Mouse (Mus musculus): Measurements from ENCODE around the gene Phlda1.
"Not testable (repeated sequence)": the region's sequence is repeated elsewhere in the genome, so short reads cannot be mapped to it uniquely, and the experiment has no call there.

Phlda1 gene

DNA sequence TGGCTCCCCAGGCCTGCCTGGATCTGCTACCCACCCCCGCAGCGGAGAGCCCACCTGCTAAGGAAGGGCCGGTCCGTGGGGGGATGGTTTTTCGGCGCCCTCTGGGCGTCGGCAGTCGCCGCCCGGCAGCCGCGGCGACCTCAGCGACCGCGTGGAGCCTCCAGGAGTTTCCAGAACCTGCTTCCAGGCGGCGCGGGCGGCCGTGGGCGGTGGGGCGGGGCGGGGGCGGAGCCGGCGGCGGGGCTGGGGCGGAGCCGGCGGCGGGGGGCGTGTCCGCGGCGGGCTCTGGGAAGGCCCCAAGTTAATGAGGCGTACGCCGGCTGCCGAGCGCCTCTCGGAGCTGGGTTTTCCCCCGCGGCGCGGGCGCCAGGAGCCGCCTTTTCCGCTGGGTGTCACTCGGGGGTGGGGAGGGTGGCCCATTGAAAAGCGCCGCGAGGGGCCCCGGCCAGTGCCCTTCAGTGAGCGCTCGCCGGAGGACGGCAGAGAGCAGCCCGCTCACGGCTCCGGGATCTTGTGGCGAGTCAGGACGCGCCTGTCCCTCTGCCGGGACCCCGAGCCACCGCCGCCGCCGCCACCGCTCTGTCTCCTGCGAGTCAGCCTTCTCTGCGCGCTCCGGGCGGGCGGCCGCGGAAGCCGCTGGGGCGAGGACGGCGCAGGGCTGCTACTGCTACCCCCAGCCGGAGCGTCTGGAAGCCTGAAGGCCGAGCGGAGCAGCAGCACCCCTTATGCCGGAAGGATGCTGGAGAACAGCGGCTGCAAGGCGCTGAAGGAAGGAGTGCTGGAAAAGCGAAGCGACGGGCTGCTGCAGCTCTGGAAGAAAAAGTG, at the start of gene Phlda1:
Gene Phlda1, plus strand, starts transcription at position 186 of the 825 bp plus-strand sequence.
- in situ Hi-C loops (cut with MboI, MseI), result loop anchor here (5.0 kb wide), 2 partner anchors 276 to 416 kb away; no protein-coding TSS in a partner anchor

- in situ Hi-C loops (cut with MboI, MseI), result no loop called here
Measured at GRCm38 (mm10) chr10:111458088-111458487, 48.0 kb upstream of the Phlda1 start.

GRCm38 (mm10) chr10:111459040-111459439, 47.0 kb upstream of the Phlda1 start:
- in situ Hi-C loops (cut with MboI, MseI), result no loop called here

- in situ Hi-C loops (cut with MboI, MseI), result loop anchor here (10.0 kb wide), 1 partner anchor 155 kb away; no protein-coding TSS in a partner anchor
Measured at GRCm38 (mm10) chr10:111459874-111460273, 46.2 kb upstream of the Phlda1 start.

DNA sequence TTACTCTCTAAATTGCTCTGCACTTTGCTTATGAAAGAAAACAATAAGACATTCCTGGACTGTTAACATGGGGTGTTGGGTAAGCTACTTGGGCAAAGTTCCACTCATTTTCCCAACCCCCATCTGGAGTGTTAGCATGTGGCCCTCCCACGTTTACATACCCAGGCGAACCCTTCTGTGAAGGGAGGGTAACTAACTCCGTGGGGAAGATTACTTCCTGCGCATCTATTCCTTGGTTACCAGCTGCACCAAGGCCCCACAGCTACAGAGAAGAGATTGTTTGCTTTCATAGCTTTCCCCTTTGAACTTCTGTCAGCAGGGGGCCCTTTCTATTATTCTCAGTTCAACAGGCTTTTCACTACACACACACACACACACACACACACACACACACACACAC, 45.7 kb upstream of the Phlda1 start:
- in situ Hi-C loops (cut with MboI, MseI), result loop anchor here (10.0 kb wide), 1 partner anchor 156 kb away; no protein-coding TSS in a partner anchor

- in situ Hi-C loops (cut with MboI, MseI), result loop anchor here (5.0 to 10.0 kb wide), 2 partner anchors 58 to 160 kb away; no protein-coding TSS in a partner anchor
Measured at GRCm38 (mm10) chr10:111464833-111465232, 41.3 kb upstream of the Phlda1 start.

DNA sequence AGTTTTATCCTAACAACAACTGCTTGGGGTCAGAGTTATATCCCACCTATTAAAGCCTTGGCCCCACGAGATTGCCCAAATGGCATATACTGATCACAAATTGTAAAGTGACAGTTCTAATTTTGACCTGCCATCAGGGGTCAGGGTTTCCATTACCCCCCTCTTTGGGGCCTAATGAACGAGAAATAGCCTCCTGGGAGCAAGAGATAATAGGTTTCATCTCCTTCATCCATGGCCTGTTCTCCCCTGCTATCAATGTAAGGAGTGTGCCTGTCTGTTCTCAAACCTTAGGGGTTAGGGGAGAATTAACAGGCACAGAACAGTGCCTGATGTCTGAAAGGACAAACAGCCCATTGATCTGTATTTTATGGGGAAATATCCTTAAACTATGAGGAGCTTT, 40.7 kb upstream of the Phlda1 start:
- in situ Hi-C loops (cut with MboI, MseI), result loop anchor here (5.0 to 10.0 kb wide), 2 partner anchors 58 to 161 kb away; no protein-coding TSS in a partner anchor

GRCm38 (mm10) chr10:111471166-111471565, 34.9 kb upstream of the Phlda1 start:
- in situ Hi-C loops (cut with MboI, MseI), result loop anchor here (10.0 kb wide), 1 partner anchor 246 kb away; no protein-coding TSS in a partner anchor

DNA sequence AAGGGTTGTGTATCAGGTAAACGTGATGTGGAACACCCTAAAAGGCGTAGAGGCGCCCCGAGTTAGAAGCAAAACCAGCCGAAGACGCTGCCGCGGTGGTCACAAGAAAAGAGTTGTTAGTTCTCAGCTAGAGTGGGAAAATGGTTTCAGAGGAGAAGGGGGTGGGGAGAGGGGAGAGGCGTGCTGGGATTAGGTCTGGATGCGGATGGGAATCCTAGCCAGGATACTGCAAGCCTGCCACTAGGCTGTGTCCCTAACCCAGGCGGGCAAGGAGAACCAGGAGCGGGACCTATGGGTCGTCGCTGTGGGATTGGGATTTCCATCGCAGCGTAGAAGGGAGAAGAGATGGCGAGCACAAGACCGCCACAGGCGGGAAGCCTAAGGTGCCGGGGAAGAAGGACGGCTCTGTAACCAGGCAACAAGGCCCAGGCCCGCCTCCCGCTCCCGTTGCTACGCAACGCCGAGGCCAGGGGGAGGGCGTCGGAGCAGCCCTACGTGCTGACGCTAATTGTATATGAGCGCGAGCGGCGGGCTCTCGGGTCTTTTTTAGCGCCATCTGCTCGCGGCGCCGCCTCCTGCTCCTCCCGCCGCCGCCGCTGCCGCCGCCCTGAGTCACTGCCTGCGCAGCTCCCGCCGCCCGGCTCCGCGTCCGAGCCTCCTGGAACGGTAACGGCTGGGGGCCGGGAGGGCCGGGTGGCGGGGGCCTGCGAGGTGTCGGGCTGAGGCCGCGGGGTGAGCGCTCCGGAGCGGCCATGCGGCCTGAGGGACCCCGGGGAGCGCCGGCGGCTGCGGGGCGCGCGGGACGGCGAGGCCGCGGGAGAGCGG, 33.2 kb upstream of the Phlda1 start, which contains the start of gene Nap1l1:
Gene Nap1l1, plus strand, starts transcription at position 538 of the 825 bp plus-strand sequence.
- in situ Hi-C loops (cut with MboI, MseI), result loop anchor here (10.0 kb wide), 1 partner anchor 248 kb away; no protein-coding TSS in a partner anchor

DNA sequence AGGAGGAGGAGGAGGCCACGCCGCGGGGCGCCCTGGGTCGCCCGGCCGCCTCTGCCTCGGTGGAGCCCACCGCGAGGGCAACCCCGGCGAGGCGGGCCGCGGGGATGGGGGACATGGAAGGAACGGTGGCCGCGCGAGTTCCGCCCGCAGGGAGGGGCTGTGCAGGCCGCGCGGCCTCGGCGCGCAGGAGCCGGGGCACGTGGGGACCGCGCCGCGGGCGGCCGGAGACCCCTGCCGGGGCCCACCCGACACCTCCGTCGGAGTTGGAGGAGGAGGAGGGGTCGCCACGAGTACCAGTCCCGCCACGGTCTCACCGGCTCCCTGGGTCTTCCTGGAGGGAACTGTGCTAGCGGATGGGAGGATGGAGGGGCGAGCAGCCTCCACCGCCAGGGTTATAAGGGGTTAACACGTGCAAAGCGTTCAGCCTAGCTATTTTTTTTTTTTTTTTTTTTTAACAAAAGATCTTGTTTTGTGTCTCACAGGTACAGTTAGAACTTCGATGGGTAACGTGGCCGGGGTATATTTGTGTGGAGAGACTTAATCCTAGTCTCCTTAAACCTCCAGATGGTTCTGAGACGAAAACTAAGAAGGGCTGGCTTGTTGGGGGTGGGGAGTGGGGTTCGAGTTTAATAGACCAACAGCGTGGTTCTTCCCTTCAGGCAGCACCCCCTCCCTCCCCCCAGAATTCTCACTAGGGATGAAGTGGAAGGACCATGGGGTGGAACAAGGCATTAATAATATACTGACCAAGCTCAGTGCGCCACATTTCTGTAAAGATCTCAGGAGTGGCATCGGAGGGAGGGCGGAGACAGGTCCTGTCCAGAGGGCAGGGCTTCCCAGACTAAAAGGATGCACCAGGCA, 32.3 kb upstream of the Phlda1 start:
- in situ Hi-C loops (cut with MboI, MseI), result loop anchor here (10.0 kb wide), 1 partner anchor 249 kb away; no protein-coding TSS in a partner anchor

GRCm38 (mm10) chr10:111476301-111476700, 29.8 kb upstream of the Phlda1 start:
- in situ Hi-C loops (cut with MboI, MseI), result loop anchor here (10.0 kb wide), 1 partner anchor 252 kb away; no protein-coding TSS in a partner anchor

DNA sequence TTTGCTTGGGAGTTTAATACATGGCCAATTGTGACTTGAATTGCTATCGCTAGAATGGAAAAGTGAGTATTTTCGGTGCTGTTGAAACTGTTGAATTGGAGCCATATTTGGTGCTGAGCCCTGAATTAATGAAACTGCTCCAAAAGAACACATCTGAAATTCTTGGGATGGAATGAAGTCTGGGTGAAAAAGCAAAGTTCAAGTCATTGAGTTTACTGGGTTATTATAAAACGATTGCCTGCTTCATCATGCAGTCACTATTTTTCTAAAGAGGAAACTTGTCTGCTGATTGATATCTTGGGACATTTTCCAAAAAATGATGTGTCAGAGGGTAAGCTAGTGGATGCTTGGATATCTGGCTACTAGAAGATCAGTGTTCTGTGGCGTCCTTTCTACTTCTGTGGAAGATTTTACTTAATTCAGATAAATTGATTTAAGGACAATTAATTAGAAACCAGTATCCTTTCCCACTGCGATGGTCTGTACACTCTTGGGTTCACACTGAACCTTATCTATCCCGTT, 29.0 kb upstream of the Phlda1 start:
- in situ Hi-C loops (cut with MboI, MseI), result loop anchor here (10.0 kb wide), 1 partner anchor 252 kb away; no protein-coding TSS in a partner anchor

GRCm38 (mm10) chr10:111479599-111479998, 26.5 kb upstream of the Phlda1 start:
- in situ Hi-C loops (cut with MboI, MseI), result loop anchor here (10.0 kb wide), 1 partner anchor 255 kb away; no protein-coding TSS in a partner anchor

DNA sequence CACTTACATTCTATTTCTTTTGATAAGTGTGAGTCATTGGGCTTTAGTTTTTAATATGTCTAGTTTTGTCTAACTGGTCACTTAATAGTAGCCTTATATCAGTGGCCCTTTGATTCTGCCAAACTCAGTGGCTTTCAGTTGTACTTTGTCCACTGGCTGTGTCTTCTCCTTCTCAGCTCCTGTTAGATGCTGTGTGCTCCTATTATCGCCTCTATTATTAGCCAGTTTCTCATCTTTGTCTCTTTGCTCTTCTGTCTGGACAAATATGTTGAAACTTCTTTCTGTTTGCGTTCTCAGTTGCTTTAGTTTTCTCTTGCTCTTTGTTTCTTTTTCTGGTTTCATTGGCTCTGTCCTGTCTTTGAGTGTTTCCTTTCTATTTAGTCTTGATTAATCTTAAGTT, 23.4 kb upstream of the Phlda1 start:
- in situ Hi-C loops (cut with MboI, MseI), result no loop called here

DNA sequence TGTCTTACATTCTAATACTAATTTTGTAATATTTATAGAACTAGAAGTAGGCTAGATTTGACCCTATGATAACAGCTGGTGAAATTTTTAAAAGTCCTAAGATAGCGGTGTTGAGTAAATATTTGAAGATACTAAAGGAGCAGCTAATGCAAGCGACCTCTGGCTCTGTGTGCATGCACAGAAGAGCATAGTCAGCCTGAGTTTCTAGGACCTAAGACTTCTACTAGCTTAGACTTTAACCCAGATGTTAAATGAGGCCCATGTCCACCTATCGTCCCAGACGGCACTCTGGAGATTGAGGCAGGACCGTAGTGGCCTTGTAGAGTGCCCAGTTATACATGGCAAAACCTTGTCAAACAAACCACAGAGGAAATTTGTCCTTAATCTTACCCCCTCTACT, 22.0 kb upstream of the Phlda1 start:
- in situ Hi-C loops (cut with MboI, MseI), result no loop called here

DNA sequence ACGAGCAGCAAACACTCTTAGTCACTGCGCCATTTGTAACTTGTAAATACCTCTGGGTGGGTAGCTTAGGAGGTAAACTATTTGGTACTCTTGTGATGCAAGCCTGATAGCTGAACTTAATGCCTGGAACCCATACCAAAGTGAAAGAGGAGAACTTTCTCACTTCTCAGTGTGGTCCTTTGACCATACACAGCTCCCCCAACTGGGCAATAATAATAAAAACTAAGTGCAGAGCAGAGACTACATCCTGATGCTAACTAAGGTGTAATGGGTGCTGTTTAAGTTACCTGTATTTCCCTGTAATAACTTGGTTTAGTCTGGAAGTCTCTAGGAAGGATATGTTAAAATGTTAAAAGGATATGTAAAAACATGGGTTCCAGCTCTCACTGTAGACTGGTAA, 17.3 kb upstream of the Phlda1 start:
- in situ Hi-C loops (cut with MboI, MseI), result no loop called here

DNA sequence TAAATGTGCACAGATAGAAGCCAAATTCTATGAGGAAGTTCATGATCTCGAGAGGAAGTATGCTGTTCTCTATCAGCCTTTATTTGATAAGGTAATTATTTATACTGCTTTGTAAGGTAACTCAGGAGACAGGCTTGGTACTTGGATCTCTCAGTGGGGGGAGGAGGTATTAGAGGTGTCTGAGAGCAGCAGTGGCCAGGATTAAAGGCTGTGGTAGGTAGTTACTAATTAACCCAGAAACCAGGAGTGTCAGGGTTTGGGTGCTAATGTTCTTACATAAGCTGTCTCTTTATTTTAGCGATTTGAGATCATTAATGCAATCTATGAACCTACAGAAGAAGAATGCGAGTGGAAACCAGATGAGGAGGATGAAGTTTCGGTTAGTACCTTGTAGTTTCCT, 16.0 kb upstream of the Phlda1 start:
- in situ Hi-C loops (cut with MboI, MseI), result not testable (repeated sequence)

- in situ Hi-C loops (cut with MboI, MseI), result no loop called here
Measured at GRCm38 (mm10) chr10:111495888-111496287, 10.2 kb upstream of the Phlda1 start.

GRCm38 (mm10) chr10:111499892-111500291, 6.2 kb upstream of the Phlda1 start:
- in situ Hi-C loops (cut with MboI, MseI), result loop anchor here (5.0 kb wide), 1 partner anchor 462 kb away; no protein-coding TSS in a partner anchor

- in situ Hi-C loops (cut with MboI, MseI), result loop anchor here (5.0 kb wide), 1 partner anchor 459 kb away; no protein-coding TSS in a partner anchor
Measured at GRCm38 (mm10) chr10:111503071-111503470, 3.0 kb upstream of the Phlda1 start.

All from regulatory T cell (primary cell).